Mouse (Mus musculus) gastrocnemius, postnatal 36 days (tissue): Measurements from ENCODE around the gene Mov10. TPM values are rescaled to one million over a fixed set of nuclear protein-coding genes. Genes with fewer than 3 reads are reported as not detected.

Source experiments
- DNase-seq, 2 experiments: peaks; one replicate each; pipeline ENCODE4 v3.0.0; 2022
- intact Hi-C: fragments of 180-260 bp; cut with DNase I; formaldehyde crosslinking; loops from one replicate; pipeline ENCODE4 v1.15.1; 2025
- total RNA-seq, 2 experiments: library from RNA; stranded (reverse); gene quantifications; 2 replicates each; pipeline ENCODE4 v1.2.3; 2021

The Mov10 gene
- total RNA-seq, 2 experiments from 2014 or later, result 1.3 to 1.7 TPM

- intact Hi-C loops, result no loop called here
- no peak for DNase-seq
These were observed 6.1 kb downstream of the Mov10 start for GRCm38 (mm10) chr3:104812254-104812653.

GRCm38 (mm10) chr3:104811752-104812151 lies 6.6 kb downstream of the Mov10 start:
- no peak for DNase-seq
- intact Hi-C loops, result no loop called here

- intact Hi-C loops, result no loop called here
- no peak for DNase-seq
These were observed 12.8 kb downstream of the Mov10 start for GRCm38 (mm10) chr3:104805539-104805938.

DNA sequence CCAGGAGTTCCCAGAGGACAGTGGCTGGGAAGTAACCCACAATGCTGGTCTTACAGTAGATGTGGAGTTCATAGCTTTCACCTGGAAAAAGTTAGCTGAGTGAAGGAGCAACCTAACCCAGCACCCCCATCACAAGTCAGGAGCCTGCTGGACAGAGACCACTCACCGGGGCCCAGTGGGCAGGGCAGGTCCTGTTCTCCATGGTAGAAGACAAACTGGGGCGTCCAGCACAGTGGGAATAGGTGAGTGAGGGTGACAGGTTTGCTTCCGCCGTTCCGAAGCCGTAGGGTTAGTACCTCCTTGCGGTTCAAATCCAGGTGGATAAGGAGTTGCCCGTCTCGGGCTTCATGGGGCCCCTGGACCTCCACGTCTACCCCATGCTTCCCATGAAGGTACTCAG lies 14.1 kb downstream of the Mov10 start:
- intact Hi-C loops, result no loop called here
- DNase-seq, result no peak

GRCm38 (mm10) chr3:104801481-104801880 lies 16.9 kb downstream of the Mov10 start:
- intact Hi-C loops, result no loop called here
- no peak for DNase-seq

DNA sequence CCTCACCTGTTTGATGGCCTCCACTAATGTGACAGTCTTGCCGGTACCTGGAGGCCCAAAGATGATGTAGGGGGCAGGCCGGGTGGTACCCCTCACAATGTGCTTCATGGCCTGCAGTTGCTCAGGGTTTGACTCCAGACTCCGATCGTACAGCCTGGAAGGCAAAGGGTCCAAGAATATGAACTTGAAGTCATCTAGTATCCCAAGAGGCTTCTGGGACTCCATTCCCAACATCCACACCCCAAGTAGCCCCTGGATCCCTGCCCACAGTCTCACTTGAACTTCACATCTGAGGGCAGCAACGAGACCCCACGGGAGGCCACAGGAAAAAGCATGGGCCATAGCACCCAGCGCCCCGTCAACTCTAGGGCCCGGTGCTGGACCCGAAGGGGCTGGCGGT lies 17.7 kb downstream of the Mov10 start:
- DNase-seq, result no peak
- intact Hi-C loops, result no loop called here

GRCm38 (mm10) chr3:104796430-104797082 lies 21.8 kb downstream of the Mov10 start:
- DNase-seq, result no peak
- intact Hi-C loops, result no loop called here

GRCm38 (mm10) chr3:104795661-104796340 lies 22.6 kb downstream of the Mov10 start:
- intact Hi-C loops, result no loop called here

GRCm38 (mm10) chr3:104794953-104795470 lies 23.4 kb downstream of the Mov10 start:
- no peak for DNase-seq
- intact Hi-C loops, result no loop called here

More at GRCm38 (mm10) chr3:104795661-104796340, 22.6 kb downstream of the Mov10 start:
- DNase-seq, result no peak

DNA sequence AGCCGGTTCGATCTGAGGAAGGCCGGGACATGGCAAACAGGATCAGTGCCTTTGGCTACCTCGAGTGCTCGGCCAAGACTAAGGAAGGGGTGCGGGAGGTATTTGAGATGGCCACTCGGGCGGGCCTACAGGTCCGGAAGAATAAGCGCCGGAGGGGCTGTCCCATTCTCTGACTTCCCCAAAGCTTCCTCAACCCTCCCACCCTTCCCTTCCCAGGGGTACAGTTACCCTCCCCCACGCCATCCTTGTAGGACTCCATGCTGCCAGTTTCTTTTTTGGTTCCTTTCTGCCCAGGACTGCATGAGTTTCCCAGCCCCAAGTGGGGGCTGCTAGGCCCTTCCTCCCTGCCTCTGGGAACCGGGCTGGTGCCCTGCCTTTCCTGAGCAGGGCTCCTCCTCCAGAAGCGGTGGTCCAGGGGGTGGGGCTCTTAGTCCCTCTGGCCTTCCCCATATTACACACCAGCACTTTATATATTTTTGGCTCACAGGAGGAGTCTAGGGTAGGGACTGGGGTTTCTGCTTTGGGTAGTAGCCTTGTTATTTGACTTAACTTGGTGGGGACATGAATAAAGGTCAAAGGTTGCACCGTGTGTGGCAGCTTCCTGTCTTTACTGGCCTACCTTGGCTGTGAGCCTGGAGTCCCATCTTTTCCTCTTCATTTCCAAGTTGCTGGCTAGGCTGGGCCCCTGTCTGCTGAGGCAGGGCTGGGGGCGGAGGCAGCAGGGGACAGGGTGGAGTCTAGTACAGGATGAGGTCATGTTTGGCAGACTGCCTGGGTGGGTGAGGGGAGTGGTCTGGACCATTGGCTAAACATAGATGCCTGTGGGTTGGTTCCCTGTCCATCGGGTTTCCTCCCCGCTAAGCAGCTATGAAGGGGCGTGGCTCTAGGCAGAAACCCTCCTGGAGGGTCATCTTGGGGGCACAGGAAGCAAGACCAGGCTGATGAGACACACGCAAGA lies 24.2 kb downstream of the Mov10 start:
- peak; percentile 84 to 88 for DNase-seq
- intact Hi-C loops, result no loop called here

- DNase-seq, result no peak
- intact Hi-C loops, result no loop called here
These were observed 25.7 kb downstream of the Mov10 start for GRCm38 (mm10) chr3:104792360-104793270.

DNA sequence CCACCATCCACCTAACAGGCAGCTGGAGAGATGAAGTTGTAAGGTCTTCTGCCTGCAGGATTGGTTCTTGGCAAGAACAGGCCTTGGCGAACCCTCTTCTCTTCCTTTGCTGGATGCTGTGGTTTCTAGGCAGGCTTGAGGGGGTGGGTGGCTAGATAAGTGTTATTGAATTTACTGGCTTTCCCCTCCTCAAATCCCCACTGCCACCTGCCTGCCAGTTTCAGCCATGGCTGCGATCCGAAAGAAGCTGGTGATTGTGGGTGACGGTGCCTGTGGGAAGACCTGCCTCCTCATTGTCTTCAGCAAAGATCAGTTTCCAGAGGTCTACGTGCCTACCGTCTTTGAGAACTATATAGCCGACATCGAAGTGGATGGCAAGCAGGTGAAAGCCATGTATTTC lies 26.7 kb downstream of the Mov10 start:
- DNase-seq, result no peak
- intact Hi-C loops, result loop anchor here (2.0 kb wide), 1 partner anchor 27 kb away; the partner anchor contains the start of gene Mov10

GRCm38 (mm10) chr3:104791017-104791416 lies 27.3 kb downstream of the Mov10 start:
- intact Hi-C loops, result loop anchor here (2.0 kb wide), 1 partner anchor 28 kb away; the partner anchor contains the start of gene Mov10
- no peak for DNase-seq

- intact Hi-C loops, result loop anchor here (2.0 kb wide), 1 partner anchor 28 kb away; the partner anchor contains the start of gene Mov10
- DNase-seq, result no peak
These were observed 27.9 kb downstream of the Mov10 start for GRCm38 (mm10) chr3:104790401-104790937.

DNA sequence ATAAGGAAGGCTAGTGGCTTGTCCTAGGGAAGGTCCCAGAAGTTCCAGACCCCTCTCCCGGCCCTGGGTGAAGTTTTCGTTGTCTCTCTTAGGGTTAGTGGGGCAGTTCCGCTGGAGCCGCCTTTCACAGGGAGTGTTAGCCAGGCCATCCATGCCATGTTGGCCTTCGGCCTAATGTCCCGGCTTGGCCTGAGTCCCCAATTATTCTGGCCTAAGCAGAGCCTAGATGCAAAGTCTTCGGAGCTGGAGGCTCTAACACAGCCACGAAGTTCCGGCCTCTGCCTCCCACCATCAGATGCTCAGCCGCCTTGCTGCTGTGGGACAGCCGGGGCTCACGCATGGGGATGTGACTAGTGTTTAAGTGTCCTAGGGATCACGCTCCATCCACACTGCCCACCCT lies 28.5 kb downstream of the Mov10 start:
- intact Hi-C loops, result loop anchor here (2.0 to 10.0 kb wide), 2 partner anchors 29 to 265 kb away; partner anchors contain the start of genes Cttnbp2nl and Mov10
- peak in 1 of 2 experiments; percentile 60 for DNase-seq

DNA sequence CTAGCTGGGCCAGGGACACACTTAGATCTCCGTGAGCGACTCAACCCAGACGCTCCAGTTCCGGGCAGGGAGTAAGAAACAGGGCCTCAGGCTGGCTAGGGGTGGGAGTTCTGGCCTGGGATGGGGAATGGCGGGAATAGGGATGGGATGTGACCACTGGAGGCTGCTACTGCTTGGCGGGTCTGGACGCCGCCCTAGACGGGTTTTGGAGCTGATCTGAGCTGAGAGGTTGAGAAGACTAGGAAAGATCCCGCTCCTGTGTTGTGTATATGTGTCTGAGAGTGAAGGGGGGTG lies 29.1 kb downstream of the Mov10 start:
- no peak for DNase-seq
- intact Hi-C loops, result loop anchor here (10.0 kb wide), 1 partner anchor 266 kb away; the partner anchor contains the start of gene Cttnbp2nl

- intact Hi-C loops, result loop anchor here (10.0 kb wide), 1 partner anchor 266 kb away; the partner anchor contains the start of gene Cttnbp2nl
- DNase-seq, result peak; percentile 83
These were observed 29.6 kb downstream of the Mov10 start for GRCm38 (mm10) chr3:104788561-104789311.

DNA sequence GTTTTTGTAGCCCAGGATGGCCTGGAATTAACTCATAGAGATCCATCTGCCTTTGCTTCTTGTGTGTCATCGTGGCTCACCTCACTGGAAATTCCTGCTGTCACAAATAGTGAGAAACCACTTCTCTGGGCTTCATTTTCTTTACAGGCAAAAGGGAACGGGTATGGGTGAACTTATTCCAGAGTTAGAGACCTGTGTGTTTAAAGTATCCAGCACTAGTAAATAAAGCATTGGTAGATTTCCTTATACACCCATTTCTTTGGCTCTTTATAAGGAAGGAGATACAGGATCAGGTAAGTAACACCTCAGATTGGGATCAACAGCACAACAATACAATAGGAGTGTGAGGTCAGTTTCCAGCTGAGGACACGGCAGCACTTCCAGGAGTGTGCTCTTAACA lies 30.3 kb downstream of the Mov10 start, which contains the start of gene Rhoc:
Gene Rhoc, plus strand, starts transcription at position 301 of the 400 bp plus-strand sequence.
- no peak for DNase-seq
- intact Hi-C loops, result loop anchor here (10.0 kb wide), 1 partner anchor 267 kb away; the partner anchor contains the start of gene Cttnbp2nl
